Mouse (Mus musculus) regulatory T cell (primary cell): Measurements from ENCODE around the gene Rusc2.

Experiments
- in situ Hi-C: fragments of 300-600 bp; cut with MboI, MseI; formaldehyde crosslinking; loops from one replicate; pipeline ENCODE4 v1.15.1; 2025; ENCODE audit warnings: high pct_unique_total_duplicates

Rusc2 gene

DNA sequence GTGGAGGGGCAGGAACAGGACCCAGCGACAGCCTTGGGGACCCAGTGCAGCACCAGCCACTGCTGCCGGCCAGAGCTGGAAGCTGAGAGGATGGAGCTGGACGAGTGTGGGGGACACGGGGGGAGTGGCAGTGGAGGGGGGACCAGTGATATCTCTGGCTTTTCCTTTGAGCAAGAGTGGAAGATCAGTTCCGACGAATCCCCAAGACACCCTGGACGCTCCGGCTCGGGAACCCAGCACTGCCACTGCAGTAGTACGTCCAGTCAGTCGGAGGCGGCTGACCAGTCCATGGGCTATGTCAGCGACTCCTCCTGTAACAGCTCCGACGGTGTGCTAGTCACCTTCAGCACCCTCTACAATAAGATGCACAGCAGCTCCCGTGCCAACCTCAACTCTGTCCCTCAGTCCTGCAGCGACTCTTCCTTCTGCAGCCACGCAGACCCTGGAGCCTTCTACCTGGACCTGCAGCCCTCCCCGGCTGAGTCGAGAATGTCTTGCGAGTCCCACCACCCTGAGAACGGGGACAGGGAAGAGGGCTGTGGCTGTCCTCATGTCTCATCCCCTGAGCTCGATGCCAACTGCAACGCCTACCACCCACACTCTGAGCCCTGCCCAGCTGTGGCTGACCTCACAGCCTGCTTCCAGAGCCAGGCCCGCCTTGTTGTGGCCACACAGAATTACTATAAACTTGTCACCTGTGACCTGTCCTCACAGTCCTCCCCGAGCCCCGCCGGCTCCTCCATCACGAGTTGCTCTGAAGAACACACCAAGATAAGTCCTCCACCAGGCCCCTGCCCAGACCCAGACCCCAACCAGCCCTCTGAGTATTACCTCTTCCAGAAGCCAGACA is 33.7 kb downstream of the Rusc2 start:
- in situ Hi-C loops = loop anchor here (5.0 kb wide), 1 partner anchor 153 kb away; no protein-coding TSS in a partner anchor

DNA sequence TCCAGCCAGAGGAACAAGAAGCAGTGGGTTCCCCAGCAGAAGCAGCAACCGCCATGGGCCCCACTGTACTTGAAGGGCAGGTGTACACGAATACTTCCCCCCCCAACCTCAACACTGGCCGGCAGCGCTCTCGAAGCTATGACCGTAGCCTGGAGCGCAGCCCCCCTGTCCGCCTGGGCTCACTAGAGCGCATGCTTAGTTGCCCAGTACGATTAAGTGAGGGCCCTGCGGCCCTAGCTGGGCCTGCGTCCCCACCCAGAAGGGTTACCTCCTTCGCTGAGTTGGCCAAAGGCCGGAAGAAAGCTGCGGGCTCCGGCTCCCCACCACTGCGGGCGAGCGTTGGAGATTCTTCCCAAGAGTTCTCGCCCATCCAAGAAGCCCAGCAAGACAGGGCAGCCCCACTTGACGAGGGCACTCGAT is 34.3 kb downstream of the Rusc2 start:
- in situ Hi-C loops = loop anchor here (5.0 kb wide), 1 partner anchor 154 kb away; no protein-coding TSS in a partner anchor

DNA sequence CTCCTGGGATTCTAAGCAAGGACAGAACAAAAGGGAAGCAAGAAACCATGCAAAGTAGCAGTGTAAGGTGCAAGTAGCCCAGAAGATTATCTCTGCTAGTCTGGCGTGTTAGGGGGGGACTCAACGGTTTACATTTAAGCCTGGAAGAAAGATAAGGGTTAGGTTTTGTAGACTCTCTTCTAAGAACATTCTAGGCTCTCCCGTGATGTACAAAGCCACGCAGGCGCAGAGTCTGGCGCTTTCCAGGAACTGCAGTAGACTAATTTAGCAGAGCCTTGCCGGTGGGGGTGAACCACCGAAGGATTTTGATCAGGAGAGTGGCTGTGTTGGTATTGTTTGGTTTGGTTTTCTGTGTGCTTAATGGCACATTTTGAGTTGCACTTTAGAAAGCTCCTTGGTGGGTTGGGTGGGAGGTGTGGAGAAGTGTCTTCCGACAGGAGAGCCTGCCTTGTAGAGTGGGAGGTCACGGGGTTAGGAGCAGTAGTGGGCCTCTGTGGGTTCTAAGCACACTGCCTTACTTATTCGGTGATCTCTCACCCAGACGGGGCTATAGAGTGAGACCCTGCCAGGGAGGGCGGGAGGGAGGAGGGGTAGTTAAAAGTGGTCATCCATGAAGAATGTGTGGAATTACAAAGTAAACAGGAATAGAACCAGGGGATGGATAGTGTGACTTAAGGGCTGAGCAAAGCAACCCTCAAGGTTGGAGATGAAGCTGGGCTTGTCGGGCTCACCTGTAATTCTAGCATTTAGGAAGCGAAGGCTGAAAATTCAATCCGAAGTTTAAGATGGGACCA is 35.7 kb downstream of the Rusc2 start:
- in situ Hi-C loops = loop anchor here (5.0 kb wide), 1 partner anchor 155 kb away; no protein-coding TSS in a partner anchor

DNA sequence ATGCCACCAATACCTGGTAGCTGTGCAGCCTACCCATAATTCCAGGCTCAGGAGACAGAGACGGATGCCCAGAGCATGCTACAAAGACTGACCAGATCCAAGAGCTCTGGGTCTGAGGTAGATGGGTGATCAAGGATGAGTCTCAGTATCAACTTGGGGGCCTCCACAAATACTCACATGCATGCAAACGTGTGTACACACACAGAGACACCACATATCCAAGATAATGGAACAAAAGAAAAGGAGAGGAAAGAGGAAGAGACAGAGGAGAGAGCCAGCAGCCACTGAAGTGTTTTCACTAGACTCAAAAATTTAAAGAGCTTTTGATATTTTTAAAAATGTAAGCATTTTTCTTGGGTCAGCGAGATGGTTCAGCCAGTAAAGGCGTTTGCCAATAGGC is 36.7 kb downstream of the Rusc2 start:
- in situ Hi-C loops = loop anchor here (5.0 kb wide), 1 partner anchor 156 kb away; no protein-coding TSS in a partner anchor

DNA sequence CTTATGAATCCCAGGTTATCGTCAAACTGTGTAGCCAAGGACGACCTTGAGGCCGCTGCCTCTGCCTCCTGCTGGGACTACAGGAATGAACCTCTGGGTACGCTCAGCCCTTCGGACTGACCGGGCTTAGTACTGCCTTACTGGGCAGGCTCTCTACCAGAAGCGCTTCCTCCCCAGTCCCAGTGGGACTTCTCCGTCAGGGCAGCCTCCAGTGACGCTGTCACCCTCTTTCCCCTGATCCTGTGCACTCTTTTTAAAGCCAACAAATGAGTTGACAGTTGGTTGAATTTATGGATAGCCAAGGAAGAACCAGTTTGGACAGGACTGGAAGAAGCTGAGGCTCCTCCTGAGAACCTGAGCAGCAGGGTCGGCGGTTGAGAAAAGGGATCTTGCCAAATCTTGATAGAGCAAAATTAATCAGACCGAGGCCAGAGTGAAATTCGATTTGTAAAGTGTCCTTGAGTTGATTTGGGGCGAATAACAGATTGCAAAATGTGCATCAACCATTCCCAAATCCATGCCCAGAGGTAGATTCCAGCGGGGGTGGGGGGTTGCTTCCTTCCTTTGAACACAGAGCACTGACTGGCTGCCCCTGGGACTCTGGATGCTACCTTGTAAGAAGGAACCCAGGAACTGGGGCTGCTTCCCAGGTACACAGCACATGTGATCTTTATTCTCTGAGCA is 37.3 kb downstream of the Rusc2 start:
- in situ Hi-C loops = loop anchor here (5.0 kb wide), 1 partner anchor 157 kb away; no protein-coding TSS in a partner anchor

DNA sequence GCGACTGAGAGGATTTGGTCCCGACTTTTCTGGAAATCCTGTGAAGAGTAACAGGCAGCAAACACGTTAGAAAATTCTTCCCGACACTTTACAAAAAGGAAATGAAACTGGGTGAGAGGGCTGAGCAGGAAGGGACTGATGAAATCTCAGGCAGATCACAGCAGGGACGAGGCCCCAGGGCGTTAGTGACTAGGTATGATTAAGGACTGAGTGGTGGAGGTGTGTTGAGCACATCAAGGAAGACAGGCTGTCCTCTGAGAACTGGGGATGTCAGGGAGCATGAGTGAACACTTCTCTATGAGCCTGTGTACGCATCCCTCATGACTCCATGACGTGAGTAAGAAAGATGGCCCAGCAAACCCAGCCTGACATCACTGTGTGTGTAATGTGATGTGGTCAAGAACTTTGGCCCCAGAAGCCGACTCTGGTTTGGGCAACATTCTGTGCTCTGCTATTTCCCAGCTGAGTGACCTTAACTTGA is 38.1 kb downstream of the Rusc2 start:
- in situ Hi-C loops = loop anchor here (5.0 to 10.0 kb wide), 3 partner anchors 158 to 375 kb away; partner anchors contain the start of genes Fam214b, Hint2 and Spag8

DNA sequence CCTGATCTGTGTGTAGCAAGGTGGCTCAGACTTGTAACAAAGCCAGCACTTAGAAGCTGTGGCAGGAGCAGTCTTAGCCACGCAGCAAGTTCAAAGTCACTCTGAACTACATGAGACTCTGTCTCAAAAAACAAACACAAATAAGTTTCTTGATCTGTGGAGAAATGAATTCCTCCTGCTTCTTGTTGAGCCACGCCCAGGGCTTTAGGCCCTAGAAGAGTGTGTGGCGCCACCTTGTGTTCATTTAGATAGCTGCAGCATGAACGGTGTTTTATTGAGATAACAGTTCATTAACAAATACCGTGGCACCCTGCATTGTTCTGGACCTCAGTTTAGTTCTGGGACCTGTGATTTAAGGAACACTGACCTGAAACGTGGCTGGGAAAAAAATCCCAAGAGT is 38.5 kb downstream of the Rusc2 start:
- in situ Hi-C loops = loop anchor here (10.0 kb wide), 2 partner anchors 234 to 376 kb away; partner anchors contain the start of genes Fam214b, Hint2 and Spag8

DNA sequence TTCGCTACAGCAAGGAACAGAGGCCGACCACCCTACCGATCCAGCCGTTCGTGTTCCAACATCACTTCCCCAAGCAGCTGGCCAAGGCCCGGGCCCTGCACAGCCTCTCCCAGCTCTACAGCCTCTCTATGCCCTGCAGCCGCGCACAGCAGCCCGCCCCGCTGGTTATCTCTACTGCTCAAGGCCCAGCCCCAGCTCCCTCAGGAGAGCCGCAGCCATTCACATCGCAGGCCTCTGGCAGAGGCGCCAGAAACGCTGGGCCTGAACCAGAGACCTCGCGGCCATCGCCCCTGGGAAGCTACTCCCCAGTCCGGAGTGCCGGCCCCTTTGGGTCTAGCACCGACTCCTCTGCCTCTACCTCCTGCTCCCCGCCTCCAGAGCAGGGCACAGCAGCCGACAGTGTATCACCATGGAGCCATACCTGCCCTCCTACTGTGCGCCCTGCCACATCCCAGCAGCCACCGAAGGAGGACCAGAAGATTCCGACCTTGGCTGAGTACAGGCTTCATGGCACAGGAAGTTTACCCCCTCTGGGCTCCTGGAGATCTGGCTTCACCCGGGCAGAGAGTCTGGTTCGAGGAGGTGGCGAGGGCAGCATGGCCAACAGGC is 40.0 kb downstream of the Rusc2 start:
- in situ Hi-C loops = loop anchor here (10.0 kb wide), 2 partner anchors 233 to 377 kb away; partner anchors contain the start of genes Fam214b, Hint2 and Spag8

DNA sequence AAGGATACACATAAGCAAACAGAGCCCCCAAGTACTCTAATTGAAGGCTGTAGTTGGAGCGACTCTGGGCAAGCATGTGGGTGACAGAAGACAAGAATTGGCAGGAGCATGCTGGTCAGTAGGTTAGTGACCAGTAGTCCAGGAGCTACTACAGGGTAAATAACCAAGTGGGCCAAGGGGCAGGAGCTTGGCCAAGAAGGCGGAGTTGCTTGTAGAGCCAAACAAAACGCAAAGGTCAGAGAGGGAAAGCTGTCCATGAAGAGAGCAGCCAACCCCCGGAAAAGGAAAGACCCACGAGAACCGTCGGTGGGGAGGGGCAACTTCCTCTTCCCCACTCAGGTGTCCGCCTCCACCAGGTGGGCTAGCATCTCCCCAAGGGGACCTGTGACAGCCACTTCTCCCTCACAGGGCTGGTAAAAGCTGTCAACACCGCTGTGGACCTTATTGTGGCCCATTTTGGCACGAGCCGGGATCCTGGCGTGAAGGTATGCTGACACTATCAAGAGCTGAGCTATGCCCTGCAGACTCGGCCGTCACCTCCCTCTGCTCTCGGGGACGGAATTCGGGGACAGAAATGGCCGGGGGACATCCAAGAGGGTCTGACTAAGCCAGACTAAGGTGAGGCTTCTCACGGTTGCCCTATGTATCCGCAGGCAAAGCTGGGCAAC is 41.6 kb downstream of the Rusc2 start:
- in situ Hi-C loops = loop anchor here (10.0 kb wide), 2 partner anchors 231 to 379 kb away; partner anchors contain the start of genes Fam214b, Hint2 and Spag8

DNA sequence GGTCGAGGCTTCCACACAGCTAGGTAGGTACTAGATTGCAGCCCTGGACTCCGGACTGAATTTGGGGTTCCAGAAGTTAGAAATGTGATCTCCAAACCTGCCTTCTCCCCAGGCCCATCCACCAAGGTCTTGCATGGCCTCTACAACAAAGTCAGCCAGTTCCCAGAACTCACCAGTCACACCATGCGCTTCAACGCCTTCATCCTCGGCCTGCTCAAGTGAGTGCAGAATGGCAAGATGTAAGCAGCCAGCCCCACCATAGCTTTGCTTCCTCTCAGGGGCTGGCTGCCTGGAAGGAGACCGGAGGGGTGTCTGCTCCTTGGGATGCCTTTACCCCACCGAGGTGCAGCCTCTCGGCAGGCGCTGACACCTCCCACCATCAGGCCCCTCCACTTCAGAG is 42.3 kb downstream of the Rusc2 start:
- in situ Hi-C loops = loop anchor here (10.0 kb wide), 2 partner anchors 231 to 379 kb away; partner anchors contain the start of genes Fam214b, Hint2 and Spag8

DNA sequence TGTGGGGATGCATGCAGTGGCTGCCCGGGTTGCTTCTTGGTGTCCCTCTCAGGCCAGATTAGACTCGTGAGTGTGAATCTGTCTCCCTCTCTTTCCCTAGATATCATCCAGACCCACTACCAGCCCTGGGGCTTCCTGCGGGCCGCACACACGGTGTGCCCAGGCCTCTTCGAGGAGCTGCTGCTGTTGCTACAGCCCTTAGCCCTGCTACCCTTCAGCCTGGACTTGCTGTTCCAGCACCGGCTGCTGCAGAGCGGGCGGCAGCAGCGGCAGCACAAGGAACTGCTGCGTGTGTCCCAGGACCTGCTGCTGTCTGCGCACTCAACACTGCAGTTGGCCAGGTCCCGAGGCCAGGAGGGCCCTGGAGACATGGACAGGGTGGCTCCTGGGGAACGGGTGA is 43.4 kb downstream of the Rusc2 start:
- in situ Hi-C loops = loop anchor here (10.0 kb wide), 2 partner anchors 230 to 380 kb away; partner anchors contain the start of genes Fam214b, Hint2 and Spag8

DNA sequence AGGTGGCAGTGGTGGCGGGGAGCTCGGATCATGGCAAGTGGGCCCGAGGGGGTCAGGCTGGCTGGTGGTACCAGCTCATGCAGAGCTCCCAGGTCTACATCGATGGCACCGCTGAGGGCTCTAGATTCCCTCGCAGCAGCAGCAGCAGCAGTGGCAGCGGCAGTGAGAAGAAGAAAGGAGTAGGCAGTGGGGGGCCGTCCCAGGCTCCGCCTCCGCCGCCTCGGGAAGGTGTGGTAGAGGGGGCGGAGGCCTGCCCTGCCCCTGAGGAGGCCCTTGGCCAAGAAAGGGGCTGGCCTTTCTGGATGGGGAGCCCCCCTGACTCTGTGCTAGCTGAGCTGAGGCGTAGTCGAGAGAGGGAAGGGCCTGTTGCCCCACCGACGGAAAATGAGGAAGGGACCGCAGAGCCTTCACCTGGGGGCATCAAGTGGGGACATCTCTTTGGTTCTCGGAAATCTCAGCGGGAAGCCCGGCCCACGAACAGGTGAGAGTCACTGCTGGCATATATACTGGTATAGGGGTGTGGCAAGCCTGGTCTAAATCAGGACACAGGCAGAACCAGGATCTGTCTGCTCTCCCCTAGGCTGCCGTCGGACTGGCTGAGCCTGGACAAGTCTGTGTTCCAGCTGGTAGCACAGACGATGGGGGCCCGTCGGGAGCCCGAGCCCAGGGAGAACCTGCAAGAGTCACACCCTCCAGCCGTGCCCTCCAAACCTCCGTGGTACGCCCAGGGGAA is 44.0 kb downstream of the Rusc2 start:
- in situ Hi-C loops = loop anchor here (10.0 kb wide), 2 partner anchors 229 to 381 kb away; partner anchors contain the start of genes Fam214b, Hint2 and Spag8

DNA sequence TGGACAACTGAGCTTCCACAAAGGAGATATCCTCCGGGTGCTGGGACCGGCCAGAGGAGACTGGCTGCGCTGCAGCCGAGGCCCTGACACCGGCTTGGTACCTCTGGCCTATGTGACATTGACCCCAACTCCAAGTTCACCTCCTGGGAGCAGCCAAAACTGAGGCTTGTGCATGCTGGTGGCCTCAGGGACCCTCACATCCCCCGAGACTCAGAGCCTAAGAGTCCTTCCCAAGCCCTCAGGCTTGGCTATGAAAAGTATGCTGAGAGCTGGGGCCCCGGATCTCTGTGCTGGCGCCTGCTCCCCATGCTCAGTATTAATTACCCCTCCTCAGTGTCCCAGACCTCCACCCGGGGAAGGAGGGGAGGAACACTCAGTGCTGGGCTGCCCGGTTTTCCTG is 44.7 kb downstream of the Rusc2 start:
- in situ Hi-C loops = loop anchor here (10.0 kb wide), 2 partner anchors 228 to 382 kb away; partner anchors contain the start of genes Fam214b, Hint2 and Spag8

DNA sequence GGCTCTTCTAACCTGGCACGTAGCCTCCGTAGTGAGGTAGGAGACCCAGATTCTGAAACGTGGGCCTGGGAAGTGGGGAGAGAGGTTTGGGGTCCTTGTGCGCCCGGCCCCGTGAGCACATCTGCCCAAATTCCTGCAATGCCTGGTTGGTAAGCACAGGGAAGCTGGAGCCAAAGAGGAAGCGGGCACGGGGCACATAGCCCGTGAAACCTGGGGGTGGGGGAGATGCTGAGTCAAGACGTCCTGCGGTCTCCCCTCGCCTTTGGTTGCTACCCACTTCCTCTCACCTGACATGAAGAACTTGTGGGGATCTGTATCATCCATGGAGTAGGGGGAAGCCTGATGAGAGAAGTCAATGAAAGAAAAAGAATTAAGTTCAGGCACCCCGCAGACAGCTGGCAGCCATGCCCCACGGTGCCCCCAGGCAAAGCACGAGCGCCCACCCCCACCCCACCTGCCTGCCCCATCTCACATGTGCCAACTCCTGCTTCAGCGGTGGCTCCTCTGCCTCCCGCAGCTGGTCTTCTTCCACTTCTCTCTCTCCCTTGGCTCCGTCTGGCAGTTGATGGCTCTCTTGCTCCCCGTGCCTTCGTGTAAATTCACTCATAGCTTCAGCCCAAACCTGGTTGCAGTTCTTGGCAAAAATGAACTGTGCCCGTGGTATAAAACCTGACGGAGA is 45.9 kb downstream of the Rusc2 start:
- in situ Hi-C loops = loop anchor here (10.0 kb wide), 2 partner anchors 227 to 383 kb away; partner anchors contain the start of genes Fam214b, Hint2 and Spag8

DNA sequence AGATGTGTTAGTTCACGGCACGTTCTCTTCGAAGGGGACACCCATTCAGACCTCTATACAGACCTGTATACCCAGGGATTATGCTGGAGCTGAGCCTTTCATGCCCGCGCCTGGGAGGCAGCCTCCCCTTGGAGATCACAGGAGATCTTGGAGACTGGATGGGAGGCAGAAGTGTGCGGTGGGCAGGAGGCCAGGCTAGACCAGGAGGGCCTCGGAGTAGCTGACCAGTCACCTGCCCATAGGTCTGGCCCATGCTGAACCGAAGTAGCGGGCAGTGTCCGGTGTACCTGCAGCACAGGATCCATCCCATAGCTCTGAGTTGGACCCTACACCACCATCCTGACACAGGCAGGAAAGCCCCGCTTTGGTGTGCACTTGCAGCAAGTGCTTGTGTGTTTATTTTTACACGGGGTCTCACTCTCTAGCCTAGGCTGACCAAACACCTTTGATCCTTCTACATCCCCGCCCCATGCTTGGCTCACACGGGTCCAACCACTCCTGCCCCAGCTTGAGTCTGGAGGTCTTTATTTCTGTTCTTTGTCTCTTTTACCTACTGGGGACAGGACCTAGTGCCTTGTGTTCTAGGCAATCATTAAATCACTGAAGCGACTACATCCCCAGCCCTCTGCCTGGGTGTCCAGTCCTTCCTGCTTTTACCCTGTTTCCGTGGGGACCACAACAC is 46.5 kb downstream of the Rusc2 start:
- in situ Hi-C loops = loop anchor here (10.0 kb wide), 2 partner anchors 226 to 384 kb away; partner anchors contain the start of genes Fam214b, Hint2 and Spag8

DNA sequence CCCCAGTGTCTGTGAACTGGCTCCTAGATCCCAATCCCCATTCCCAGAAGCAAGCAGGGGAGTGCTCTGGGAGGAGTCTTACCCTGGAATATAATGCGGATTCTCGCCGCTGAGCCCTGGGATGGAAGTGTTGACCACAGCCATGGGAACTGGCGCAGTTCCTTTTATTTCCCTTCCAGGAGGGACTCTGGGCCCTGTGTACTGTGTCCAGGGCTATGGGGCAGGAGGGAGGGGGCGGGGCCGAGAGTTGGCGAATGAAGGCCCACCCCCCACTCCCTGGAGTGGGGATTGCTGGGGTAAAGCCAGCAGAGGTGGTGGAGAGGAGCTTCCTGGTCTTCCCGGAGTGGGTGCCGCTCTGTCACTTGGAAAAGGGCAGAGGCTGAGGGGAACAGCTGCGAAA is 47.2 kb downstream of the Rusc2 start, which contains the start of gene Fam166b:
Gene Fam166b, minus strand, starts transcription at position 189 of the 400 bp plus-strand sequence.
- in situ Hi-C loops = loop anchor here (10.0 kb wide), 2 partner anchors 226 to 384 kb away; partner anchors contain the start of genes Fam214b, Hint2 and Spag8

DNA sequence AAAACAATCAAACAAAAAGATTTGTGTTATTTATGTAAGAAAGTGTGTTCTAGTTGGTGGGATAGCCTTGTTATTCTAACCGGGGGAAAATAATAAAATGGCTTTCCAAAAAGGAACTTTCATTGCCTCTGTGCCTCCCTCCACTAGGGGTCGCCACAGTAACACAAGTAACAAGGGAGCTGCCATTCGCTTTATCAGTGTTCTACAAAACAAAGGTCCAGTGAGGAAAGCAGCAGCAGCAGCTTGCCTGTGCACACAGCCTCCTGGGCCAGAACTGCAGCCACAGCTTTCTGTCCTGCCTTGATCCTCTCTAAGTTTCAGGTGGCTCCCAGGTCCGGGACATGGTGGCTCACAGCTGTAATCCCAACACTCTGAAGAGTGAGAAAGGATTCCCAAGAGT is 49.9 kb downstream of the Rusc2 start:
- in situ Hi-C loops = no loop called here
